Mouse (Mus musculus) stomach, embryonic 14.5 days (tissue): Measurements from ENCODE around the gene Olfr1016. TPM values are rescaled to one million over a fixed set of nuclear protein-coding genes. Genes with fewer than 3 reads are reported as not detected.

Experiments
- ATAC-seq: fragments of 200-750 bp; cut with Nextera tagmentation; 2 replicates; pipeline ENCODE4 v1.8.0; 2017; ENCODE audit warnings: low read depth, moderate TSS enrichment; ENCODE audit not compliant: insufficient number of reproducible peaks, insufficient read depth, low FRiP score
- H3K27ac ChIP-seq: fragments of 300-500 bp; sonication (generic); 2 replicates; pipeline ENCODE4 v1.5.1; 2014; ENCODE audit warnings: mild to moderate bottlenecking, low read length, moderate library complexity, mixed read lengths
- H3K27me3 ChIP-seq: fragments of 300-500 bp; sonication (generic); 2 replicates; pipeline ENCODE4 v1.6.1; 2014; ENCODE audit warnings: low read length, control low read depth, mixed read lengths; ENCODE audit not compliant: control insufficient read depth, insufficient read depth
- H3K36me3 ChIP-seq: fragments of 300-500 bp; sonication (generic); 2 replicates; pipeline ENCODE4 v1.6.1; 2014; ENCODE audit warnings: mild to moderate bottlenecking, control low read depth, low read length, moderate library complexity, mixed read lengths; ENCODE audit not compliant: control insufficient read depth, insufficient read depth
- H3K4me1 ChIP-seq: fragments of 300-500 bp; sonication (generic); 2 replicates; pipeline ENCODE4 v1.6.1; 2014; ENCODE audit warnings: low read length, control low read depth, mixed read lengths; ENCODE audit not compliant: control insufficient read depth, insufficient read depth
- H3K4me2 ChIP-seq: fragments of 300-500 bp; sonication (generic); replicated peaks from 2 replicates; pipeline ENCODE4 v1.6.1; 2014; ENCODE audit warnings: low read depth, low read length, control low read depth
- H3K4me3 ChIP-seq: fragments of 300-500 bp; sonication (generic); 2 replicates; pipeline ENCODE4 v1.5.1; 2014; ENCODE audit warnings: low read depth, low read length, control low read depth
- H3K9ac ChIP-seq: fragments of 300-500 bp; sonication (generic); replicated peaks from 2 replicates; pipeline ENCODE4 v1.6.1; 2014; ENCODE audit warnings: low read depth, mild to moderate bottlenecking, control low read depth, low read length, moderate library complexity, mixed read lengths
- H3K9me3 ChIP-seq: fragments of 300-500 bp; sonication (generic); 2 replicates; pipeline ENCODE4 v1.6.1; 2016; ENCODE audit warnings: low read depth, low read length, control low read depth; ENCODE audit not compliant: control insufficient read depth
- WGBS: fragments of 180-500 bp; shearing (Covaris S2); extraction: QIAGEN DNeasy Blood & Tissue Kit; methylation state at CpG from one replicate; pipeline ENCODE4 v1.1.7; 2014; 5-methylcytosine and 5-hydroxymethylcytosine counted together
- polyA plus RNA-seq: library from polyadenylated mRNA; unstranded; fragments of >200 nt; fragmentation: Nextera tagmentation; extraction: Ambion mirVana; gene quantifications from 2 replicates; pipeline ENCODE4 v1.2.1, GENCODE M21; 2014

Olfr1016 gene
- polyA plus RNA-seq, 1 experiment from 2014 or later: not detected

- no peak for ATAC-seq
- WGBS: 65% methylated on average over 1 of the region's 1 CpGs
- no peak within 1 kb of the TSS for H3K4me3 ChIP-seq
Measured at GRCm38 (mm10) chr2:85762666-85763065, 39.7 kb downstream of the Olfr1016 start, which contains the start of gene Olfr1012. Gene Olfr1012 (minus strand): TSS chr2:85762766.

GRCm38 (mm10) chr2:85753822-85754221, 48.5 kb downstream of the Olfr1016 start:
- H3K9ac ChIP-seq: no peak overlapping the region
- no peak overlapping the region for H3K27ac ChIP-seq
- H3K4me2 ChIP-seq: no peak overlapping the region
- no peaks in the 10 kb centered on the region for H3K4me1 ChIP-seq
- no peak overlapping the region for H3K4me3 ChIP-seq
- no peaks in the 10 kb centered on the region for H3K9me3 ChIP-seq
- no peaks in the 10 kb centered on the region for H3K36me3 ChIP-seq
- no peak for ATAC-seq
- H3K27me3 ChIP-seq: no peaks in the 10 kb centered on the region
- WGBS: 84% methylated on average over 4 of the region's 4 CpGs

More at GRCm38 (mm10) chr2:85762666-85763065, 39.7 kb downstream of the Olfr1016 start, which contains the start of gene Olfr1012:
- H3K4me1 ChIP-seq: no peaks in the 10 kb centered on the region
- H3K36me3 ChIP-seq: no peaks in the 10 kb centered on the region
- no peaks in the 10 kb centered on the region for H3K27me3 ChIP-seq
- no peak within 1 kb of the TSS for H3K27ac ChIP-seq
- H3K4me2 ChIP-seq: no peak within 1 kb of the TSS
- no peaks in the 10 kb centered on the region for H3K9me3 ChIP-seq
- no peak within 1 kb of the TSS for H3K9ac ChIP-seq

Other genes with a start within 250 kb of the Olfr1016 start
- gene Olfr996, start 223.3 kb downstream of the Olfr1016 start, polyA plus RNA-seq: not detected in 2 replicates
- not detected in 2 replicates for gene Olfr998, start 213.6 kb downstream of the Olfr1016 start, polyA plus RNA-seq
- not detected in 2 replicates for gene Olfr1000, start 190.6 kb downstream of the Olfr1016 start, polyA plus RNA-seq
- gene Olfr1002, start 151.8 kb downstream of the Olfr1016 start, polyA plus RNA-seq: not detected in 2 replicates
- gene Olfr154, start 138.1 kb downstream of the Olfr1016 start, polyA plus RNA-seq: not detected in 2 replicates
- not detected in 2 replicates for gene Olfr1006, start 123.8 kb downstream of the Olfr1016 start, polyA plus RNA-seq
- gene Olfr1008, start 113.1 kb downstream of the Olfr1016 start, polyA plus RNA-seq: not detected in 2 replicates
- gene Olfr1009, start 87.1 kb downstream of the Olfr1016 start, polyA plus RNA-seq: not detected in 2 replicates
- gene Olfr1012, start 39.8 kb downstream of the Olfr1016 start, polyA plus RNA-seq: not detected in 2 replicates
- not detected in 2 replicates for gene Olfr1013, start 35.4 kb downstream of the Olfr1016 start, polyA plus RNA-seq
- not detected in 2 replicates for gene Olfr1014, start 29.8 kb downstream of the Olfr1016 start, polyA plus RNA-seq
- gene Olfr1015, start 20.5 kb downstream of the Olfr1016 start, polyA plus RNA-seq: not detected in 2 replicates
- gene Olfr1018, start 15.9 kb upstream of the Olfr1016 start, polyA plus RNA-seq: not detected in 2 replicates
- not detected in 2 replicates for gene Olfr1019, start 42.9 kb upstream of the Olfr1016 start, polyA plus RNA-seq
- gene Olfr1020, start 44.5 kb upstream of the Olfr1016 start, polyA plus RNA-seq: not detected in 2 replicates
- gene Olfr1022, start 66.0 kb upstream of the Olfr1016 start, polyA plus RNA-seq: not detected in 2 replicates
- not detected in 2 replicates for gene Olfr1023, start 83.1 kb upstream of the Olfr1016 start, polyA plus RNA-seq
- gene Olfr1024, start 102.5 kb upstream of the Olfr1016 start, polyA plus RNA-seq: not detected in 2 replicates
- gene Olfr1025-ps1, start 112.6 kb upstream of the Olfr1016 start, polyA plus RNA-seq: not detected in 2 replicates
- gene Olfr1026, start 119.0 kb upstream of the Olfr1016 start, polyA plus RNA-seq: not detected in 2 replicates
- gene Olfr1028, start 147.9 kb upstream of the Olfr1016 start, polyA plus RNA-seq: not detected in 2 replicates
- not detected in 2 replicates for gene Olfr1029, start 171.4 kb upstream of the Olfr1016 start, polyA plus RNA-seq
- gene Olfr1030, start 176.7 kb upstream of the Olfr1016 start, polyA plus RNA-seq: not detected in 2 replicates
- not detected in 2 replicates for gene Olfr1031, start 187.8 kb upstream of the Olfr1016 start, polyA plus RNA-seq
- not detected in 2 replicates for gene Olfr1032, start 203.0 kb upstream of the Olfr1016 start, polyA plus RNA-seq
- gene Olfr1033, start 218.1 kb upstream of the Olfr1016 start, polyA plus RNA-seq: 2.6 and 5.0 TPM in 2 replicates
- 0.07 TPM in 2 replicates for gene Olfr1034, start 243.3 kb upstream of the Olfr1016 start, polyA plus RNA-seq